Mouse (Mus musculus): ENCODE measurements around the gene Nfib.

- TF ChIP-seq CTCF (IDR thresholded peaks at IDR 0.05) (no peak), EP300 (IDR thresholded peaks at IDR 0.05; ENCODE audit: insufficient read depth, low read depth, low read length) (no peak)
These were observed 209.9 kb downstream of the Nfib start for GRCm38 (mm10) chr4:82495605-82496004.

Data from heart, adult 2 months (tissue).